ENCODE assay signal across 12 mouse cellular contexts in genomic region chr11:120707225-120707624, GRCm38 (mm10). TPM values are rescaled to one million over a fixed set of nuclear protein-coding genes. Genes with fewer than 3 reads are reported as not detected.
DNase-seq lines count a peak whose midpoint lies in the region; ATAC-seq and TF ChIP-seq lines count a peak whose summit lies in the region.
"Had no signal": no experiment of that assay in that cellular context is flagged by ENCODE, and none has a peak within 500 bp of the region (broad histone marks: within the 10 kb centered on the region; RNA-seq: fewer than 3 reads in every experiment).

No protein-coding gene starts in this region.

- 14% methylated on average over 12 of the region's 12 CpGs for WGBS in heart, embryonic 13.5 days
- 5% methylated on average over 12 of the region's 12 CpGs for WGBS in midbrain, embryonic 11.5 days
- WGBS in midbrain, postnatal 0 days = 9% methylated on average over 10 of the region's 12 CpGs
- 13% methylated on average over 11 of the region's 12 CpGs for WGBS in hindbrain, embryonic 16.5 days
- 13% methylated on average over 12 of the region's 12 CpGs for WGBS in neural tube, embryonic 15.5 days

- H3K4me1 ChIP-seq in heart, embryonic 13.5 days = peaks cover 51% of the 10 kb centered on the region
- H3K4me1 ChIP-seq in midbrain, embryonic 11.5 days (ENCODE audit: control insufficient read depth, insufficient read depth, low read length) = peaks cover 37% of the 10 kb centered on the region
- H3K4me1 ChIP-seq in midbrain, postnatal 0 days (ENCODE audit: insufficient read depth, low read length) = 0 out of 2 replicates have a peak, but pooled peaks cover 4% of the 10 kb centered on the region
- peaks cover 13% of the 10 kb centered on the region for H3K4me1 ChIP-seq in hindbrain, embryonic 16.5 days (ENCODE audit: control insufficient read depth, insufficient read depth, low read depth, low read length)
- H3K4me1 ChIP-seq in neural tube, embryonic 15.5 days = peaks cover 22% of the 10 kb centered on the region

- H3K4me3 ChIP-seq in heart, embryonic 13.5 days = no peak overlapping the region
- no peak overlapping the region for H3K4me3 ChIP-seq in midbrain, embryonic 11.5 days (ENCODE audit: low read depth, low read length)
- no peak overlapping the region for H3K4me3 ChIP-seq in midbrain, postnatal 0 days (ENCODE audit: low read depth, low read length)
- no peak overlapping the region for H3K4me3 ChIP-seq in hindbrain, embryonic 16.5 days (ENCODE audit: low read length)
- H3K4me3 ChIP-seq in neural tube, embryonic 15.5 days (replicated peaks) = no peak overlapping the region
- H3K4me3 ChIP-seq: gastrocnemius, adult 2 months; liver, embryonic 15.5 days had no signal

- TF ChIP-seq CTCF in midbrain, postnatal 0 days (IDR thresholded peaks at IDR 0.05) = no peak

- no peaks in the 10 kb centered on the region for H3K27me3 ChIP-seq in heart, embryonic 13.5 days (replicated peaks)
- no peaks in the 10 kb centered on the region for H3K27me3 ChIP-seq in midbrain, embryonic 11.5 days (ENCODE audit: control insufficient read depth, insufficient read depth, low read length)
- H3K27me3 ChIP-seq in midbrain, postnatal 0 days (ENCODE audit: insufficient read depth, low read length) = no peaks in the 10 kb centered on the region
- no peaks in the 10 kb centered on the region for H3K27me3 ChIP-seq in hindbrain, embryonic 16.5 days (replicated peaks; ENCODE audit: control insufficient read depth, insufficient read depth, low read length)
- H3K27me3 ChIP-seq in neural tube, embryonic 15.5 days (replicated peaks) = no peaks in the 10 kb centered on the region
- H3K27me3 ChIP-seq: liver, embryonic 15.5 days had no signal

- no peak for DNase-seq in heart, postnatal 10 days
- DNase-seq in midbrain, embryonic 11.5 days (ENCODE audit: low spot score, missing footprints) = no peak
- DNase-seq in midbrain, postnatal 0 days (ENCODE audit: low spot score) = no peak
- no peak for DNase-seq in layer of hippocampus, postnatal 10 days (ENCODE audit: low spot score in 2 of 2)
- DNase-seq: gastrocnemius, adult 2 months; right cerebral cortex, postnatal 25 days; thymus, adult 2 months had no signal

- intact Hi-C loops in heart, postnatal 10 days (cut with DNase I) = no loop called here

- H3K9me3 ChIP-seq in heart, embryonic 13.5 days = no peaks in the 10 kb centered on the region
- no peaks in the 10 kb centered on the region for H3K9me3 ChIP-seq in midbrain, embryonic 11.5 days (ENCODE audit: control insufficient read depth, low read length)
- H3K9me3 ChIP-seq in midbrain, postnatal 0 days (ENCODE audit: low read length) = no peaks in the 10 kb centered on the region
- H3K9me3 ChIP-seq in hindbrain, embryonic 16.5 days (ENCODE audit: control insufficient read depth, low read length) = no peaks in the 10 kb centered on the region
- H3K9me3 ChIP-seq in neural tube, embryonic 15.5 days (replicated peaks) = no peaks in the 10 kb centered on the region
- H3K9me3 ChIP-seq: liver, embryonic 15.5 days had no signal

- H3K36me3 ChIP-seq in heart, embryonic 13.5 days = peaks cover 36% of the 10 kb centered on the region
- no peaks in the 10 kb centered on the region; the same call in 1 of the 2 replicates for H3K36me3 ChIP-seq in midbrain, embryonic 11.5 days (ENCODE audit: control insufficient read depth, insufficient read depth, low read length)
- H3K36me3 ChIP-seq in midbrain, postnatal 0 days (ENCODE audit: insufficient read depth, low read length) = peaks cover 24% of the 10 kb centered on the region
- peaks cover 8% of the 10 kb centered on the region for H3K36me3 ChIP-seq in hindbrain, embryonic 16.5 days (ENCODE audit: control insufficient read depth, insufficient read depth, low read length)
- H3K36me3 ChIP-seq in neural tube, embryonic 15.5 days = peaks cover 26% of the 10 kb centered on the region

- ATAC-seq in heart, embryonic 13.5 days (ENCODE audit: extremely low read depth, insufficient number of reproducible peaks, low FRiP score, low TSS enrichment) = no peak
- ATAC-seq in midbrain, embryonic 11.5 days (ENCODE audit: low FRiP score) = peak; percentile 54
- no peak for ATAC-seq in midbrain, postnatal 0 days (ENCODE audit: low FRiP score)
- no peak for ATAC-seq in hindbrain, embryonic 16.5 days
- no peak for ATAC-seq in neural tube, embryonic 15.5 days (ENCODE audit: low FRiP score)
- ATAC-seq in granulocyte monocyte progenitor cell, adult 5-6 weeks (replicated peaks; ENCODE audit: poor library complexity, severe bottlenecking) = no peak

- H3K27ac ChIP-seq in heart, embryonic 13.5 days (replicated peaks) = peak overlapping the region; percentile 89
- H3K27ac ChIP-seq in midbrain, embryonic 11.5 days (ENCODE audit: low read depth, low read length) = peak overlapping the region; percentile 44; the same call in 1 of the 2 replicates
- H3K27ac ChIP-seq in midbrain, postnatal 0 days (ENCODE audit: low read depth, low read length) = no peak overlapping the region
- no peak overlapping the region; the same call in 1 of the 2 replicates for H3K27ac ChIP-seq in hindbrain, embryonic 16.5 days (ENCODE audit: low read depth, low read length)
- peak overlapping the region; percentile 54; the same call in 1 of the 2 replicates for H3K27ac ChIP-seq in neural tube, embryonic 15.5 days (replicated peaks)
- H3K27ac ChIP-seq: gastrocnemius, adult 2 months; liver, embryonic 15.5 days had no signal

- peak overlapping the region; percentile 62 for H3K9ac ChIP-seq in heart, embryonic 13.5 days
- peak overlapping the region; percentile 40 for H3K9ac ChIP-seq in midbrain, embryonic 11.5 days (ENCODE audit: low read length)
- H3K9ac ChIP-seq in midbrain, postnatal 0 days (replicated peaks; ENCODE audit: low read length, poor library complexity, severe bottlenecking) = no peak overlapping the region
- H3K9ac ChIP-seq in hindbrain, embryonic 16.5 days (ENCODE audit: low read depth, low read length) = 0 out of 2 replicates have a peak overlapping the region, but pooled peaks have one; percentile 22
- no peak overlapping the region for H3K9ac ChIP-seq in neural tube, embryonic 15.5 days (replicated peaks)
- H3K9ac ChIP-seq: liver, embryonic 15.5 days had no signal

- peak overlapping the region; percentile 34 for H3K4me2 ChIP-seq in heart, embryonic 13.5 days
- H3K4me2 ChIP-seq in midbrain, embryonic 11.5 days = no peak overlapping the region
- H3K4me2 ChIP-seq in midbrain, postnatal 0 days (ENCODE audit: low read depth, low read length, poor library complexity, severe bottlenecking) = no peak overlapping the region
- H3K4me2 ChIP-seq in hindbrain, embryonic 16.5 days (ENCODE audit: low read length) = no peak overlapping the region
- H3K4me2 ChIP-seq in neural tube, embryonic 15.5 days = no peak overlapping the region
- H3K4me2 ChIP-seq: liver, embryonic 15.5 days had no signal

RNA-seq across cellular contexts. Expression of gene Cenpx, which starts 6.3 kb away (rescaled TPM):
- 120 and 122 TPM in 2 replicates for polyA plus RNA-seq in heart, embryonic 13.5 days (2015; fragmentation: Nextera tagmentation; extraction: Ambion mirVana)
- 10 to 100 TPM; 38.1 to 40.6 TPM for total RNA-seq in heart, postnatal 10 days (2021)
- 119 and 131 TPM in 2 replicates for polyA plus RNA-seq in midbrain, embryonic 11.5 days (2014; fragmentation: Nextera tagmentation; extraction: Ambion mirVana)
- total RNA-seq in midbrain, postnatal 0 days (2014; rRNA removed) = 70.8 and 76.0 TPM in 2 replicates
- 94.5 and 94.6 TPM in 2 replicates for polyA plus RNA-seq in midbrain, postnatal 0 days (2015; fragmentation: Nextera tagmentation; extraction: Ambion mirVana)
- 106 and 107 TPM in 2 replicates for polyA plus RNA-seq in hindbrain, embryonic 16.5 days (2015; fragmentation: Nextera tagmentation; extraction: Ambion mirVana)
- 108 and 115 TPM in 2 replicates for polyA plus RNA-seq in neural tube, embryonic 15.5 days (2015; fragmentation: Nextera tagmentation; extraction: Ambion mirVana)
- total RNA-seq in granulocyte monocyte progenitor cell, adult 5-6 weeks (2014; fragmentation: Nextera tagmentation) = 99.2 and 129 TPM in 2 replicates
- total RNA-seq in granulocyte monocyte progenitor cell, adult 5-6 weeks (2017) = 110 and 151 TPM in 2 replicates
- 10 to 100 TPM; 30.1 to 32.0 TPM for total RNA-seq in layer of hippocampus, postnatal 10 days (2021)

RNA-seq across cellular contexts. Expression of gene Lrrc45, which starts 6.5 kb away (rescaled TPM):
- 27.8 and 28.1 TPM in 2 replicates for polyA plus RNA-seq in heart, embryonic 13.5 days (2015; fragmentation: Nextera tagmentation; extraction: Ambion mirVana)
- total RNA-seq in heart, postnatal 10 days (2021) = 10 to 100 TPM in 1 of 2 experiments, 1 to 10 TPM in 1; 9.7 to 10.1 TPM
- polyA plus RNA-seq in midbrain, embryonic 11.5 days (2014; fragmentation: Nextera tagmentation; extraction: Ambion mirVana) = 30.9 TPM in 2 replicates
- total RNA-seq in midbrain, postnatal 0 days (2014; rRNA removed) = 44.8 and 47.8 TPM in 2 replicates
- polyA plus RNA-seq in midbrain, postnatal 0 days (2015; fragmentation: Nextera tagmentation; extraction: Ambion mirVana) = 46.8 and 51.0 TPM in 2 replicates
- polyA plus RNA-seq in hindbrain, embryonic 16.5 days (2015; fragmentation: Nextera tagmentation; extraction: Ambion mirVana) = 73.4 and 77.8 TPM in 2 replicates
- polyA plus RNA-seq in neural tube, embryonic 15.5 days (2015; fragmentation: Nextera tagmentation; extraction: Ambion mirVana) = 76.8 and 81.3 TPM in 2 replicates
- total RNA-seq in granulocyte monocyte progenitor cell, adult 5-6 weeks (2014; fragmentation: Nextera tagmentation) = 16.7 and 35.0 TPM in 2 replicates
- 30.6 and 46.2 TPM in 2 replicates for total RNA-seq in granulocyte monocyte progenitor cell, adult 5-6 weeks (2017)
- 10 to 100 TPM; 61.1 to 71.1 TPM for total RNA-seq in layer of hippocampus, postnatal 10 days (2021)

RNA-seq across cellular contexts. Expression of gene Rac3, which starts 14.0 kb away (rescaled TPM):
- 6.4 and 9.8 TPM in 2 replicates for polyA plus RNA-seq in heart, embryonic 13.5 days (2015; fragmentation: Nextera tagmentation; extraction: Ambion mirVana)
- total RNA-seq in heart, postnatal 10 days (2021) = 1 to 10 TPM; 1.4 to 1.7 TPM
- polyA plus RNA-seq in midbrain, embryonic 11.5 days (2014; fragmentation: Nextera tagmentation; extraction: Ambion mirVana) = 9.9 and 12.3 TPM in 2 replicates
- 766 and 788 TPM in 2 replicates for total RNA-seq in midbrain, postnatal 0 days (2014; rRNA removed)
- 808 and 853 TPM in 2 replicates for polyA plus RNA-seq in midbrain, postnatal 0 days (2015; fragmentation: Nextera tagmentation; extraction: Ambion mirVana)
- polyA plus RNA-seq in hindbrain, embryonic 16.5 days (2015; fragmentation: Nextera tagmentation; extraction: Ambion mirVana) = 624 and 705 TPM in 2 replicates
- polyA plus RNA-seq in neural tube, embryonic 15.5 days (2015; fragmentation: Nextera tagmentation; extraction: Ambion mirVana) = 459 and 611 TPM in 2 replicates
- total RNA-seq in granulocyte monocyte progenitor cell, adult 5-6 weeks (2014; fragmentation: Nextera tagmentation) = 2.1 and 5.1 TPM in 2 replicates
- total RNA-seq in granulocyte monocyte progenitor cell, adult 5-6 weeks (2017) = 1.1 TPM in 2 replicates
- total RNA-seq in layer of hippocampus, postnatal 10 days (2021) = 100 to 1,000 TPM; 247 to 249 TPM

RNA-seq across cellular contexts. Expression of gene Dcxr, which starts 19.9 kb away (rescaled TPM):
- 7.5 and 7.6 TPM in 2 replicates for polyA plus RNA-seq in heart, embryonic 13.5 days (2015; fragmentation: Nextera tagmentation; extraction: Ambion mirVana)
- total RNA-seq in heart, postnatal 10 days (2021) = 1 to 10 TPM; 3.2 to 4.1 TPM
- polyA plus RNA-seq in midbrain, embryonic 11.5 days (2014; fragmentation: Nextera tagmentation; extraction: Ambion mirVana) = 10.6 and 12.4 TPM in 2 replicates
- total RNA-seq in midbrain, postnatal 0 days (2014; rRNA removed) = 6.9 and 11.2 TPM in 2 replicates
- 9.9 and 12.3 TPM in 2 replicates for polyA plus RNA-seq in midbrain, postnatal 0 days (2015; fragmentation: Nextera tagmentation; extraction: Ambion mirVana)
- 11.1 and 12.7 TPM in 2 replicates for polyA plus RNA-seq in hindbrain, embryonic 16.5 days (2015; fragmentation: Nextera tagmentation; extraction: Ambion mirVana)
- 9.4 and 18.9 TPM in 2 replicates for polyA plus RNA-seq in neural tube, embryonic 15.5 days (2015; fragmentation: Nextera tagmentation; extraction: Ambion mirVana)
- 15.9 and 24.1 TPM in 2 replicates for total RNA-seq in granulocyte monocyte progenitor cell, adult 5-6 weeks (2014; fragmentation: Nextera tagmentation)
- total RNA-seq in granulocyte monocyte progenitor cell, adult 5-6 weeks (2017) = 14.5 and 18.6 TPM in 2 replicates
- 10 to 100 TPM in 1 of 2 experiments, 1 to 10 TPM in 1; 7.8 to 10.2 TPM for total RNA-seq in layer of hippocampus, postnatal 10 days (2021)

RNA-seq across cellular contexts. Expression of gene Cbr2, which starts 24.7 kb away (rescaled TPM):
- polyA plus RNA-seq in heart, embryonic 13.5 days (2015; fragmentation: Nextera tagmentation; extraction: Ambion mirVana) = 2.1 and 3.8 TPM in 2 replicates
- 10 to 100 TPM in 1 of 2 experiments, 1 to 10 TPM in 1; 8.3 to 14.4 TPM for total RNA-seq in heart, postnatal 10 days (2021)
- 1.00 and 1.1 TPM in 2 replicates for polyA plus RNA-seq in midbrain, embryonic 11.5 days (2014; fragmentation: Nextera tagmentation; extraction: Ambion mirVana)
- 3.6 and 5.2 TPM in 2 replicates for total RNA-seq in midbrain, postnatal 0 days (2014; rRNA removed)
- polyA plus RNA-seq in midbrain, postnatal 0 days (2015; fragmentation: Nextera tagmentation; extraction: Ambion mirVana) = 4.0 and 4.4 TPM in 2 replicates
- polyA plus RNA-seq in hindbrain, embryonic 16.5 days (2015; fragmentation: Nextera tagmentation; extraction: Ambion mirVana) = 1.3 and 2.0 TPM in 2 replicates
- 0.87 and 10.7 TPM in 2 replicates for polyA plus RNA-seq in neural tube, embryonic 15.5 days (2015; fragmentation: Nextera tagmentation; extraction: Ambion mirVana)
- not detected in 2 replicates for total RNA-seq in granulocyte monocyte progenitor cell, adult 5-6 weeks (2014; fragmentation: Nextera tagmentation)
- total RNA-seq in granulocyte monocyte progenitor cell, adult 5-6 weeks (2017) = not detected in 2 replicates
- total RNA-seq in layer of hippocampus, postnatal 10 days (2021) = 1 to 10 TPM; 2.6 to 2.8 TPM

Comparison
In these comparisons a context has a peak if more than half of its experiments do, and no peak if none do; other contexts are left out.
1. H3K27ac ChIP-seq: peak in heart, embryonic 13.5 days (single experiment), midbrain, embryonic 11.5 days (single experiment) and neural tube, embryonic 15.5 days (single experiment); none in midbrain, postnatal 0 days (single experiment) and hindbrain, embryonic 16.5 days (single experiment).
2. H3K9ac ChIP-seq: peak in heart, embryonic 13.5 days (single experiment), midbrain, embryonic 11.5 days (single experiment) and hindbrain, embryonic 16.5 days (single experiment); none in midbrain, postnatal 0 days (single experiment) and neural tube, embryonic 15.5 days (single experiment).
3. RNA of gene Rac3, which starts 14.0 kb away (polyA plus RNA-seq): 808 to 853 TPM in midbrain, postnatal 0 days, 624 to 705 TPM in hindbrain, embryonic 16.5 days and 459 to 611 TPM in neural tube, embryonic 15.5 days; 9.9 to 12.3 TPM in midbrain, embryonic 11.5 days and 6.4 to 9.8 TPM in heart, embryonic 13.5 days; every median in the first group is over 10 times any median in the second.